Mouse (Mus musculus) ES-Bruce4 (cell line): ENCODE measurements around the gene Agps. TPM values are rescaled to one million over a fixed set of nuclear protein-coding genes. Genes with fewer than 3 reads are reported as not detected.

Source experiments
- H3K27ac ChIP-seq: 2 replicates; pipeline ENCODE4 v1.5.1; 2012; ENCODE audit warnings: low read length, inconsistent platforms; ENCODE audit not compliant: insufficient read depth
- H3K27me3 ChIP-seq: 2 replicates; pipeline ENCODE4 v1.6.1; 2012; ENCODE audit warnings: mild to moderate bottlenecking, low read length, inconsistent platforms; ENCODE audit not compliant: control insufficient read depth, poor library complexity, insufficient read depth, severe bottlenecking
- H3K36me3 ChIP-seq: 2 replicates; pipeline ENCODE4 v1.6.1; 2012; ENCODE audit warnings: inconsistent platforms, mild to moderate bottlenecking, low read length, moderate library complexity; ENCODE audit not compliant: control insufficient read depth, poor library complexity, insufficient read depth, severe bottlenecking
- H3K4me1 ChIP-seq: one replicate; pipeline ENCODE4 v1.8.1; 2011; ENCODE audit warnings: low read length; ENCODE audit not compliant: control insufficient read depth, insufficient read depth
- H3K4me3 ChIP-seq: 2 replicates; pipeline ENCODE4 v1.5.1; 2011; ENCODE audit warnings: low read depth, mild to moderate bottlenecking, low read length
- H3K9ac ChIP-seq: 2 replicates; pipeline ENCODE4 v1.6.1; 2012; ENCODE audit warnings: low read depth, mild to moderate bottlenecking, inconsistent platforms; ENCODE audit not compliant: poor library complexity, severe bottlenecking
- H3K9me3 ChIP-seq: replicated peaks from 2 replicates; pipeline ENCODE4 v1.6.1; 2012; ENCODE audit warnings: mild to moderate bottlenecking, low read length, inconsistent platforms; ENCODE audit not compliant: control insufficient read depth, poor library complexity, insufficient read depth, severe bottlenecking
- CTCF ChIP-seq: IDR thresholded peaks from one replicate; pipeline ENCODE4 v1.8.1; 2011; ENCODE audit warnings: low read depth, low read length
- EP300 ChIP-seq: IDR thresholded peaks from 2 replicates; pipeline ENCODE4 v1.6.1; 2011; ENCODE audit warnings: low read depth, low read length; ENCODE audit not compliant: insufficient read depth
- POLR2A ChIP-seq: IDR thresholded peaks from one replicate; pipeline ENCODE4 v1.8.1; 2011; ENCODE audit warnings: low read length; ENCODE audit not compliant: insufficient read depth
- polyA plus RNA-seq: library from polyadenylated mRNA; stranded (reverse); fragments of >200 nt; gene quantifications from 2 replicates; pipeline ENCODE4 v1.2.4, GENCODE M21; 2011; ENCODE audit warnings: low read depth; ENCODE audit not compliant: missing spikeins, insufficient read depth, insufficient read length

Gene Agps
- polyA plus RNA-seq, 1 experiment: 130 TPM

GRCm38 (mm10) chr2:75938117-75939063 is 106.4 kb downstream of the Agps start, which contains the start of gene Ttc30b:
Gene Ttc30b (minus strand): TSS chr2:75938585.
- no peaks in the 10 kb centered on the region; the same call in 1 of the 2 replicates for H3K27me3 ChIP-seq
- H3K36me3 ChIP-seq: no peaks in the 10 kb centered on the region
- peak within 1 kb of the TSS; percentile 62 for H3K9ac ChIP-seq
- no peaks in the 10 kb centered on the region for H3K9me3 ChIP-seq
- no peaks in the 10 kb centered on the region for H3K4me1 ChIP-seq
- no peak within 1 kb of the TSS for H3K27ac ChIP-seq
- TF ChIP-seq POLR2A (no peak), CTCF (no peak), EP300 (no peak)
- peak within 1 kb of the TSS; percentile 66 for H3K4me3 ChIP-seq

GRCm38 (mm10) chr2:75950685-75951084 is 118.7 kb downstream of the Agps start:
- no peak overlapping the region for H3K9ac ChIP-seq
- H3K9me3 ChIP-seq: no peaks in the 10 kb centered on the region
- no peak for TF ChIP-seq EP300
- TF ChIP-seq POLR2A: no peak
- no peak for TF ChIP-seq CTCF
- H3K27ac ChIP-seq: no peak overlapping the region
- no peaks in the 10 kb centered on the region for H3K4me1 ChIP-seq
- H3K36me3 ChIP-seq: no peaks in the 10 kb centered on the region
- no peak overlapping the region for H3K4me3 ChIP-seq
- no peaks in the 10 kb centered on the region for H3K27me3 ChIP-seq

GRCm38 (mm10) chr2:75953320-75953719 is 121.3 kb downstream of the Agps start:
- no peaks in the 10 kb centered on the region for H3K4me1 ChIP-seq
- H3K27ac ChIP-seq: no peak overlapping the region
- H3K9me3 ChIP-seq: no peaks in the 10 kb centered on the region
- no peaks in the 10 kb centered on the region for H3K27me3 ChIP-seq
- H3K36me3 ChIP-seq: no peaks in the 10 kb centered on the region
- H3K4me3 ChIP-seq: no peak overlapping the region
- no peak overlapping the region for H3K9ac ChIP-seq
- TF ChIP-seq EP300 (no peak), POLR2A (no peak), CTCF (no peak)

GRCm38 (mm10) chr2:75955709-75956108 is 123.7 kb downstream of the Agps start:
- no peak overlapping the region for H3K9ac ChIP-seq
- H3K36me3 ChIP-seq: no peaks in the 10 kb centered on the region
- TF ChIP-seq EP300 (no peak), CTCF (no peak), POLR2A (no peak)
- H3K9me3 ChIP-seq: no peaks in the 10 kb centered on the region
- H3K27ac ChIP-seq: no peak overlapping the region
- H3K4me1 ChIP-seq: no peaks in the 10 kb centered on the region
- H3K27me3 ChIP-seq: no peaks in the 10 kb centered on the region
- no peak overlapping the region for H3K4me3 ChIP-seq

GRCm38 (mm10) chr2:75959183-75959849 is 127.3 kb downstream of the Agps start:
- peaks cover 5% of the 10 kb centered on the region for H3K4me1 ChIP-seq
- peak overlapping the region; percentile 84 for H3K27ac ChIP-seq
- H3K9me3 ChIP-seq: no peaks in the 10 kb centered on the region
- peak overlapping the region; percentile 15 for H3K9ac ChIP-seq
- TF ChIP-seq POLR2A (no peak), EP300 (no peak), CTCF (no peak)
- H3K4me3 ChIP-seq: peak overlapping the region; percentile 7
- no peaks in the 10 kb centered on the region for H3K36me3 ChIP-seq
- H3K27me3 ChIP-seq: no peaks in the 10 kb centered on the region
